Mouse (Mus musculus) MEL (cell line): ENCODE results near the gene Mrtfa.

Experiments
- CTCF ChIP-seq, 3 experiments: IDR thresholded peaks in 2 of 3; conservative IDR thresholded peaks in 1 of 3; 2 replicates each; pipeline ENCODE4 v1.5.1; 2011 to 2012; ENCODE audit warnings: low read length in 3 of 3, low read depth in 2 of 3, mild to moderate bottlenecking in 2 of 3, improper control_type of control experiment in 1 of 3, inconsistent platforms in 1 of 3, mixed read lengths in 1 of 3, moderate library complexity in 1 of 3; ENCODE audit not compliant: control insufficient read depth in 1 of 3, insufficient read depth in 1 of 3, poor library complexity in 1 of 3, severe bottlenecking in 1 of 3
- MXI1 ChIP-seq: IDR thresholded peaks from 2 replicates; pipeline ENCODE4 v1.6.1; 2011; ENCODE audit warnings: mild to moderate bottlenecking, low read depth, low read length, improper control_type of control experiment
- MYC ChIP-seq: IDR thresholded peaks from 2 replicates; pipeline ENCODE4 v1.6.1; 2011; ENCODE audit warnings: low read depth, mild to moderate bottlenecking, low read length, improper control_type of control experiment, moderate library complexity
- POLR2A ChIP-seq, 2 experiments: IDR thresholded peaks; 2 replicates each; pipeline ENCODE4 v1.6.1; 2011 to 2012; ENCODE audit warnings: low read length in 2 of 2, mild to moderate bottlenecking in 2 of 2, control low read depth in 1 of 2, improper control_type of control experiment in 1 of 2, low read depth in 1 of 2, moderate library complexity in 1 of 2; ENCODE audit not compliant: control insufficient read depth in 1 of 2, insufficient read depth in 1 of 2, poor library complexity in 1 of 2
- TAL1 ChIP-seq: IDR thresholded peaks from 2 replicates; pipeline ENCODE4 v1.6.1; 2012; ENCODE audit warnings: mild to moderate bottlenecking, inconsistent platforms, low read length, moderate library complexity, mixed read lengths
- USF1 ChIP-seq: IDR thresholded peaks from 2 replicates; pipeline ENCODE4 v1.6.1; 2014; ENCODE audit warnings: low read depth, mild to moderate bottlenecking, inconsistent platforms, low read length, improper control_type of control experiment, moderate library complexity
- ZC3H11A ChIP-seq: IDR thresholded peaks from 2 replicates; pipeline ENCODE4 v1.6.1; 2012; ENCODE audit warnings: low read depth, mild to moderate bottlenecking, inconsistent platforms, low read length, improper control_type of control experiment
- ZNF384 ChIP-seq: IDR thresholded peaks from 2 replicates; pipeline ENCODE4 v1.6.1; 2012; ENCODE audit warnings: low read depth, mild to moderate bottlenecking, inconsistent platforms, low read length, improper control_type of control experiment

DNA sequence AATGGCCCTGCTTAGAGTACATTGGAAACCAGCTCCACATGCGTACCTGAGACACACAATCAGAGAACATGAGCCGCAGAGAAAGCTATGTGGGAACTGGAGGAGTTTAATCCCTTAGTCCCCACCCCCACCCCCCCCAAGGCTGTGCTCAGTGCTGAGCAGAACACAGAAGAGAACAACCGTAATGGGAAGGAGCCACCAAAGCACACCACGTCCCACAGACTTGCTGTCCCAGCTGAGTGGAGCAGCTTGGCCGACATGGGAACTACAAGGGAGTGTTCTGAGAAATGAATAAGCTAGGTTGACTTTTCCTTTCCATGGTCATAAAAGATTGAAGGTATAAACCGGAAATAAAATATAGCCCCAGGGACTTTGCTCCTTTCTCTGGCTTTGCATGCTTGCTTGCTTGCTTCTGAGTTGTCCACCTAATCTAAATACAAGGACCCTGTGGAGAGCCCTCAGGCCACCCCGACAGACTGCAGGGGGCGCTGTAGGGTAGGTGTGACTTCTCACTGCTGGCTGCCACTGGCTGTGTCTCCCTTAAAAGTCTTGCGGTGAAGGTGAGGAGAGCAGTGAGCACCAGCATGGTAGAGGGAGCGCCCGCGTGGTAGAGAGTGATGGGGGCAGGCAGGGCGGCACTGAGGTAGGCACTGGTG lies 148.2 kb downstream of the Mrtfa start:
- no peak for TF ChIP-seq USF1
- no peak for TF ChIP-seq ZNF384
- TF ChIP-seq TAL1, result no peak
- no peak for TF ChIP-seq POLR2A (IDR thresholded peaks at IDR 0.05; ENCODE audit: control insufficient read depth in 1 of 2, insufficient read depth in 1 of 2, low read depth in 1 of 2, low read length in 2 of 2, poor library complexity in 1 of 2)
- peak; percentile 61 to 80 (median 62) for TF ChIP-seq CTCF (IDR thresholded peaks at IDR 0.05 in 2 of 3, conservative IDR thresholded peaks at IDR 0.05 in 1 of 3; ENCODE audit: control insufficient read depth in 1 of 3, insufficient read depth in 1 of 3, low read depth in 2 of 3, low read length in 3 of 3, poor library complexity in 1 of 3, severe bottlenecking in 1 of 3)
- no peak for TF ChIP-seq MYC
- TF ChIP-seq ZC3H11A, result no peak
- no peak for TF ChIP-seq MXI1
